Mouse (Mus musculus): ENCODE measurements around the gene Atp5c1.

- TF ChIP-seq CTCF (IDR thresholded peaks at IDR 0.05; ENCODE audit: extremely low read depth, insufficient read depth, insufficient read length, insufficient replicate concordance) (no peak), POLR2A (IDR thresholded peaks at IDR 0.05; ENCODE audit: low read depth, low read length) (no peak)
These were observed 28.4 kb upstream of the Atp5c1 start for GRCm38 (mm10) chr2:10108535-10109189.
